Mouse (Mus musculus) liver, embryonic 14.5 days (tissue): ENCODE measurements at regions not wholly inside any gene's neighbourhood (a gene's known extent, or its start where the extent isn't known, plus 50 kb on each side); places are given as distances from the start of the nearest gene placed in this dataset.

Experiments used
- ATAC-seq: fragments of 200-750 bp; cut with Nextera tagmentation; 2 replicates; pipeline ENCODE4 v1.8.0; 2017; ENCODE audit warnings: moderate number of reproducible peaks, mild to moderate bottlenecking, moderate library complexity; ENCODE audit not compliant: insufficient read depth
- DNase-seq, 3 experiments: peaks; one replicate each; pipeline ENCODE4 v3.0.0-alpha.2; 2012 to 2013; ENCODE audit warnings: low read depth in 3 of 3, low spot score in 3 of 3
- H3K27ac ChIP-seq: fragments of 300-500 bp; sonication (generic); 2 replicates; pipeline ENCODE4 v1.5.1; 2014; ENCODE audit warnings: moderate library complexity, mild to moderate bottlenecking, control low read depth, inconsistent platforms
- H3K27me3 ChIP-seq: fragments of 300-500 bp; sonication (generic); 2 replicates; pipeline ENCODE4 v1.6.1; 2014; ENCODE audit warnings: mild to moderate bottlenecking, low read length, moderate library complexity; ENCODE audit not compliant: control insufficient read depth, insufficient read depth
- H3K36me3 ChIP-seq: fragments of 300-500 bp; sonication (generic); replicated peaks from 2 replicates; pipeline ENCODE4 v1.6.1; 2014; ENCODE audit warnings: low read depth; ENCODE audit not compliant: control insufficient read depth, insufficient read depth
- H3K4me1 ChIP-seq, 2 experiments: fragments of 200-500 bp in 1 of 2; fragments of 300-500 bp in 1 of 2; sonication (generic) in 1 of 2; replicated peaks; 2 replicates each; pipeline ENCODE4 v1.6.1; 2012 to 2014; ENCODE audit warnings: antibody characterized with exemption in 1 of 2, inconsistent platforms in 1 of 2, low read length in 1 of 2; ENCODE audit not compliant: control insufficient read depth in 2 of 2, insufficient read depth in 2 of 2
- H3K4me2 ChIP-seq: fragments of 300-500 bp; sonication (generic); 2 replicates; pipeline ENCODE4 v1.6.1; 2014; ENCODE audit warnings: low read depth, mild to moderate bottlenecking, control low read depth, moderate library complexity
- H3K4me3 ChIP-seq, 2 experiments: fragments of 200-500 bp in 1 of 2; fragments of 300-500 bp in 1 of 2; sonication (generic) in 1 of 2; 2 replicates each; pipeline ENCODE4 v1.5.1; 2012 to 2014; ENCODE audit warnings: low read depth in 2 of 2, low read length in 2 of 2, mild to moderate bottlenecking in 2 of 2, control low read depth in 1 of 2, inconsistent platforms in 1 of 2, moderate library complexity in 1 of 2; ENCODE audit not compliant: insufficient read depth in 1 of 2
- H3K9ac ChIP-seq: fragments of 300-500 bp; sonication (generic); replicated peaks from 2 replicates; pipeline ENCODE4 v1.6.1; 2014; ENCODE audit warnings: mild to moderate bottlenecking, control low read depth, moderate library complexity
- H3K9me3 ChIP-seq: fragments of 300-500 bp; sonication (generic); 2 replicates; pipeline ENCODE4 v1.6.1; 2016; ENCODE audit warnings: low read length, mixed read lengths; ENCODE audit not compliant: control insufficient read depth
- CTCF ChIP-seq: IDR thresholded peaks from 2 replicates; pipeline ENCODE4 v1.5.1; 2016; ENCODE audit warnings: antibody characterized with exemption, low read depth, control low read depth
- EP300 ChIP-seq: IDR thresholded peaks from 2 replicates; pipeline ENCODE4 v1.6.1; 2016; ENCODE audit warnings: antibody characterized with exemption, low read depth
- WGBS: fragments of 180-500 bp; shearing (Covaris S2); extraction: QIAGEN DNeasy Blood & Tissue Kit; methylation state at CpG from one replicate; pipeline ENCODE4 v1.1.7; 2014; ENCODE audit not compliant: insufficient replicate concordance; 5-methylcytosine and 5-hydroxymethylcytosine counted together

GRCm38 (mm10) chr10:68979949-68980348 is 171.3 kb upstream of the Rhobtb1 start:
- 62% methylated on average over 7 of the region's 7 CpGs for WGBS
- no peak for TF ChIP-seq EP300
- no peak for TF ChIP-seq CTCF

DNA sequence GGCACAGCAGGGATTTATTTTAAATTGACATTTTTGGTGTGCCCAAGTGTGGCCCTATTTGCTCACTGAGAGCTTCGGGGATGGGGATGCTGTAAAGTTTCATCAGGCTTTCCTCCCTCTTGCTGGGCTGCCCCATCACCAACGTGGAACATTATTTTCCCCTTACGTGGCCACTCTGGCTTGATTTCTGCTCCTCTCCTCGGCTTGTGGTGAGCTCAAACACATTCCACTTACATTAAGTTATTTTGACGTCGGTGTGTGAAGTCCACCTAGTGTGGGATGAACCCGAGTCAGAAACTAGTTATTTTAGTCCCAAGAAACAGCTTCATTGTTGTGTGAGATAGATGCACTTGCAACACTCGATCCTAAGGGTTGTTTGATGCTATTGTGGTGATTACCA is 168.9 kb upstream of the Rhobtb1 start:
- no peak overlapping the region for H3K4me2 ChIP-seq
- H3K9me3 ChIP-seq, result no peaks in the 10 kb centered on the region
- ATAC-seq (no peak), DNase-seq (no peak)
- H3K4me1 ChIP-seq, result no peaks in the 10 kb centered on the region
- no peak overlapping the region for H3K27ac ChIP-seq
- no peak overlapping the region for H3K4me3 ChIP-seq
- TF ChIP-seq CTCF (no peak), EP300 (no peak)
- H3K36me3 ChIP-seq, result no peaks in the 10 kb centered on the region
- WGBS, result 55% methylated on average over 8 of the region's 8 CpGs
- H3K27me3 ChIP-seq, result no peaks in the 10 kb centered on the region
- no peak overlapping the region for H3K9ac ChIP-seq

More at GRCm38 (mm10) chr10:68979949-68980348, 171.3 kb upstream of the Rhobtb1 start:
- no peaks in the 10 kb centered on the region for H3K27me3 ChIP-seq
- DNase-seq, result no peak
- H3K4me1 ChIP-seq, result no peaks in the 10 kb centered on the region
- no peak overlapping the region for H3K4me3 ChIP-seq
- no peaks in the 10 kb centered on the region for H3K36me3 ChIP-seq
- no peak for ATAC-seq
- no peak overlapping the region for H3K27ac ChIP-seq
- H3K9ac ChIP-seq, result no peak overlapping the region
- no peaks in the 10 kb centered on the region for H3K9me3 ChIP-seq
- no peak overlapping the region for H3K4me2 ChIP-seq

DNA sequence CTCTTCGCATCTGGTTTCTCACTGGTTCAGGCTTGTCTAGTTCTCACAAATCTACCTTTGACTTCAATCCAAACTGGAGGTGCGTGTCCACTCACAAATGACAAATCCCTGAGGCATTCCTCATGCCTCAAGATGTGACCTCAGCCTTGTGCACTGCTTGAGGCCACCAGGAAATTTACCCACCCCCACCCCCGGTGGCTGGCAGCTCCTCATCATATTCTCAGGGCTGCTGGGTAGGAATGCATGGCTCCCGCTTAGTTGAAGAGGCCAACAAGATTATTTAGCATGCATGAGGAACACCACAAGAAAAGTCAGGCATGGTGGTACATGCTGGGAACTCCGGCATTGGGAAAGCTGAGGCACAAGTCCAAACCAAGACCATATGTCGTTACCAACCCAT is 160.7 kb upstream of the Rhobtb1 start:
- Histone ChIP-seq H3K27ac (no peak overlapping the region), H3K4me1 (no peaks in the 10 kb centered on the region), H3K27me3 (no peaks in the 10 kb centered on the region), H3K9me3 (no peaks in the 10 kb centered on the region), H3K4me2 (no peak overlapping the region), H3K4me3 (no peak overlapping the region), H3K36me3 (no peaks in the 10 kb centered on the region), H3K9ac (no peak overlapping the region)
- ATAC-seq, result no peak
- no peak for DNase-seq
- TF ChIP-seq EP300, result no peak
- no peak for TF ChIP-seq CTCF
- 78% methylated on average over 6 of the region's 6 CpGs for WGBS

- H3K4me1 ChIP-seq, result no peaks in the 10 kb centered on the region
- WGBS, result 69% methylated on average over 6 of the region's 6 CpGs
- no peak overlapping the region for H3K4me2 ChIP-seq
- ATAC-seq (no peak), DNase-seq (no peak)
- H3K9ac ChIP-seq, result no peak overlapping the region
- H3K36me3 ChIP-seq, result no peaks in the 10 kb centered on the region
- TF ChIP-seq CTCF (no peak), EP300 (no peak)
- no peak overlapping the region for H3K27ac ChIP-seq
- H3K9me3 ChIP-seq, result no peaks in the 10 kb centered on the region
- no peaks in the 10 kb centered on the region for H3K27me3 ChIP-seq
- no peak overlapping the region for H3K4me3 ChIP-seq
These were observed 151.6 kb upstream of the Rhobtb1 start for GRCm38 (mm10) chr10:68999610-69000009.

DNA sequence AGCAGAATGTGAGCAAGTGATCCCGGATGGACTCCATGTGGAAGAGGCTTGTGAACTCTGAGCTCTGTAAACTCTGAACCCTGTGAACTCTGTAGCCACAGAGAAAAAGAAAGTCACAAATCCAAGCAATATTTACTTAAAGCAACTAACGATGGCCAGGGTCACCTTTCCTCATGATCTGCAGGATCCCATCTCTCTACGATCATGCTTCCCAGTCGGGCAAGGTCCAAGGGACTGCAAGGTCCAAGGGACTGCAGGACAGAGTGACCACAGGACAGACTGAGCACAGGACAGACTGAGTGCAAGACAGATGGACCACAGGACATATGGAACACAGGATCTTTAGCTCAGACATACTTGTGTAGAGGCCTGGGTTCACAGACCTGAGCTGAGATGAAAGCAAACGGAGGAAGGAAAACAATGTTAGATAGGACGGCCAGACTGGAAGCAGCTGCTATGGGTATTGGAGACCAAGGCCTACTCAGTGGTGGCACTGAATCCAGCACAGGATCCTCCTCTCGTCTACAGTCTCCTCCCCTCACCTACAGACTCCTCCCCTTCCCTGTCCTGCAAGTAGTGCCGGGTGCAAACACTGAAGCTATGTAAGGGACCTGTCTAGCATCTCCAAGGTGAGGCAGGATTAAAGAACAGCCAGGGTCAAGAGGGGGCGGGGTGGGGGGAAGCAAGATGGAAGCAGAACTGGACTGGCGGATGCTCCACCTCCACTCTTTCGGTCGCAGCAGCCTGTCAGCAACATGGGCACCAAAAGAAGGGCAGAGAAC is 149.4 kb upstream of the Rhobtb1 start:
- H3K4me2 ChIP-seq, result no peak overlapping the region
- H3K4me1 ChIP-seq, result no peaks in the 10 kb centered on the region
- no peak overlapping the region for H3K4me3 ChIP-seq
- H3K27me3 ChIP-seq, result no peaks in the 10 kb centered on the region
- 70% methylated on average over 12 of the region's 12 CpGs for WGBS
- DNase-seq, result no peak
- no peaks in the 10 kb centered on the region for H3K9me3 ChIP-seq
- no peak overlapping the region for H3K27ac ChIP-seq
- no peak overlapping the region for H3K9ac ChIP-seq
- no peaks in the 10 kb centered on the region for H3K36me3 ChIP-seq
- TF ChIP-seq CTCF, result no peak
- TF ChIP-seq EP300, result no peak
- no peak for ATAC-seq
